Mouse (Mus musculus) liver, embryonic 18 days (tissue): Measurements from ENCODE around the gene Hmg20b. TPM values are rescaled to one million over a fixed set of nuclear protein-coding genes. Genes with fewer than 3 reads are reported as not detected.

Experiments
- polyA plus RNA-seq: library from polyadenylated mRNA; depleted of rRNA; stranded (reverse); fragments of >200 nt; gene quantifications from 2 replicates; pipeline ENCODE4 v1.2.3, GENCODE M21; 2012; rRNA removed

The Hmg20b gene
- 24.1 and 27.6 TPM in 2 replicates for polyA plus RNA-seq

DNA sequence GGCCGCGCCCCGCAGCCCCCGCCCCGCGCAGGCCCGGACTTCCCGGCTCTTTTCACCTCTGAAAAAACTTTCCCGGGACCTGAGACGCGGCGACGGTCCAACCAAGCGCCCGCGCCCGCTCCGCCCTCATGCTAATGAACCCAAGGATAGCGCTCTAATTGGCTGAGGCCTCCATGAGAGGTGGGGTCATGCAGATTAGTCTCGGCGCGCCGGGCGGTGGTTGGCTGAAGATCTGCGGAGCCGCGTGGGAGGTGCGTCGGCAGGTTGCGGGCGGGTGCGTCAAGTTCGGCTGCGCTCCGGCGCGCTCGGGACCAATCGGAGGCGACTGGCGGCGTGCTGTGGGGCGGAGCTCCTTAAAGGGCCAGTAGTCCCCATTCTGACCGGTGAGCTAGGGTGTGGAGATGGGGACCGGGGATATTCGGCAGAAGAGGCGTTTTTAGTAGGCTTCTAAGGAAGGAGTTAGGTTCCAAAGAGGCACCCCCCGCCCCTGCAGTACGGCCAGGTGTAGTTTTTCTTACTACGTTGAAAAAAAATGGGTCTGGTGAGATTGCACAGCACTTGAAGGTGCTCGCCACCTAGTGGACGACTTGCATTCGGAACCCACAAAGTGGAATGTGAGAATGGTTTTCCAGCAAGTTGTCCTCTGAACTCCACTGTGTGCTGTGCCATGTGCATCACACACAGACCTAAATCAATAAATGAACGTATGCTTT lies at the start of gene Hmg20b:
Hmg20b (minus strand) TSS at position 130 of the 713 bp plus-strand sequence.

DNA sequence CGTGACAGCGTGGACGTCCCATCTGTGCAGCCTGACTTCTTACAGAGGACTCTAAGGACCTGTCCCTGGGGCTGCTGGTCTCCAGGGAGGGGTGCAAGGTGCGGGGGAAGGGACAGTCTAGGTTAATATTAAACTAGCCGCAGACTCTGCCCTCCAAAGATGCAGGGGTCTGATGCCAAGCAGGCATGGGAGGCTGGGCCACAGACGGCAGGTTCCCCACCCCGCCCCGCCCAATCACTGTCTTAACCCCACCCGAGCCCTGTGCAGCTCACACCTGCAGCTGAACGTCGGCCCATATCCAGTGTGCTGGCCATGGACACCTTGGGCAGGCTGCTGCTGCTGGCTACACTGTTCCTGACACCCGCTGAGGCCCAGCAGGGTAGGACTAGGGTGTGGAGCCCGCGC lies 42.5 kb upstream of the Hmg20b start, which contains the start of gene Smim24:
Smim24 (plus strand) TSS at position 271 of the 405 bp plus-strand sequence.

DNA sequence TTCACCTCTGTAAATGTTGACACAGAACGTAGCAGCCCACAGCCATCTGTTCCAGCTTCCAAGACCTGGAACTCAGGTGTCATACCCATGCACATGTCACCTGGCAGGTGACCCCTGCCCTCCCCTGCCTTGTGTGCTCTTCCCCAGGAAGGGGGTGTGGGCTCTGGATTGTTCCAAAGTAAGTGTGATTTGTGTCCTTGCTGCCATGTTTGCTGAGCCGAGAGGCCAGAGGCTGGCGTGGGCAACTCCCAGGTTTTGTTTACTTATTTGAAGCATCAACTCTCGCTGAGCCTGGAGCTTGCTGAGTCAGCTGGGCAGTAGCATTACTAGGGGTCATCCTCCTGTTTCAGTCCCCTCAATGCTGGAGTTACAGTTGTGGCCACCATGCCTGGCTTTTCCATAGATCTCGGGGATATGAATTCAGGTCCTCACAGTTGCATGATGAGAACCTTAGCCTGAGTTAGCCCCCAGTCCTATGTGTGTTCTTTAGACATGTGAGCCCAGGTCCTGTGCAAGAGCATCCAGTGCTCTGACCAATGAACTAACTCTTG lies 38.3 kb upstream of the Hmg20b start, which contains the start of gene Gm48552:
Gm48552 (plus strand) TSS at position 501 of the 551 bp plus-strand sequence.

DNA sequence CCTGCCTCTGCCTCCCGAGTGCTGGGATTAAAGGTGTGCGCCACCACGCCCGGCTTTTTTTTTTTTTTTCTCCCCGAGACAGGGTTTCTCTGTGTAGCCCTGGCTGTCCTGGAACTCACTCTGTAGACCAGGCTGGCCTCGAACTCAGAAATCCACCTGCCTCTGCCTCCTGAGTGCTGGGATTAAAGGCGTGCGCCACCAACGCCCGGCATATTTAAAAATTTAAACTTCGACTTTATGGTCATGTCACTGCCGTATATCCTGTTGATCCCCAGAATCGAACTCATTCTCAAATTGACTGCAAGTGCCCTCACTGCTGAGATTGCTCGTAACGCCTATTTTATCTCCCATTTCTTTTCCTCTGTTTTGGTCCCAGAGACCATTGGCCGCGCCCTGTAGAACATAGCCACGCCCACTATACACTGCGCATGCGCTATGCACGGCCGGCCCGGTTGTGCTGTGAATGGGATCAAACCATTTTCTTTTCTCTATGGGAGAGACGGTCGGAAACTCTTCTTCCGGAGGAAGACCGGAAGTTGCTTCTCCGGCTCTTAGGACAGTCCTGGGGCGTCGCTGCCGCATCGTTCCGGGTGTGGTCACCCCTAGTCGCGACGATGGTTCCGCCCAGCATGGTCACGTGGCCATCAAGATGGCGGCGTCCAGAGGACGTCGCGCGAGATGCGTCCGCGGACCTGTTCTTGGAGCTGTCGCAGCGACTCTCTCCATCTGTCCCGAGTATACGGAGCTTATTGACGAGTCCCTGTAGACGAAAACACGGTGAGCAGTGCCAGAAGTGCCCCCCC lies 33.7 kb upstream of the Hmg20b start, which contains the start of the genes Dohh and Gm48551:
Dohh (plus strand) TSS at position 627 of the 803 bp plus-strand sequence.
Gm48551 (plus strand) TSS at position 665 of the 803 bp plus-strand sequence.

DNA sequence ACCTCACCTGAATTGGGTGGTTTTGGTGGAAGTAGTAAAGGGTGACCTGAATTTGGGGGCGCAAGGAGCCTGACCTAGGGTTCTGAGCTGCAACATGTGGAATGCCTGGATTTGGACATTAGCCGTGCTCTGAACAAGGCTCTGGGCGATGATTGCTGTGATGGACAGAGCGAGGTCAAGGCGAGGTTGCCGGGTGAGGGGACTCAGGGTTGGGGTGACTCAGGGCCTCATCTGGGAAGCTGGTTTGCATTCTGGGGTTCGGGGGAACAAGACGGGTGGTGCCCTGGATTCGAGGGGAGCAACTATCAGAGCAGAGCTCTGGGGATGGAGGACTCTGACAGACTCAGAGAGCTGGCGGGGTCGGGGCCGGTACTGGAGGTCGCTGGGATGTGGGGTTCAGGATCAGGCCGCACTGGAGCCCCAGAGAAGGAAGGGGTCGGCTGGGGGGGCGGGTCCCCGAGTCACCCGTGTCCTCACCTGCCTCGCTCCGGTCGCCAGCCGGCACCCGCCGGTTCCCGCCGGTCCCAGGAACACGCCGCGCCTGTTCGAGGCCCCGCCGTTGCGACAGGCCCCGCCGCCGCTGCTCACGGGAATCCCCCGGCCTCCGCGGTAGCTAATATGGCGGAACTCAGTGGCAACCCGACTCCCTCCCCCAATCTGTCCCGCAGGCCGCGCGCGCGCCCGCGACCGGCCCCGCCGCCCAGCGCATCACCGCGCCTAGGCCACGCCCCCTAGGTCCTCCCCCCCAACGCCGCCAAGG lies 27.7 kb upstream of the Hmg20b start, which contains the start of gene Fzr1:
Fzr1 (minus strand) TSS at position 724 of the 760 bp plus-strand sequence.

DNA sequence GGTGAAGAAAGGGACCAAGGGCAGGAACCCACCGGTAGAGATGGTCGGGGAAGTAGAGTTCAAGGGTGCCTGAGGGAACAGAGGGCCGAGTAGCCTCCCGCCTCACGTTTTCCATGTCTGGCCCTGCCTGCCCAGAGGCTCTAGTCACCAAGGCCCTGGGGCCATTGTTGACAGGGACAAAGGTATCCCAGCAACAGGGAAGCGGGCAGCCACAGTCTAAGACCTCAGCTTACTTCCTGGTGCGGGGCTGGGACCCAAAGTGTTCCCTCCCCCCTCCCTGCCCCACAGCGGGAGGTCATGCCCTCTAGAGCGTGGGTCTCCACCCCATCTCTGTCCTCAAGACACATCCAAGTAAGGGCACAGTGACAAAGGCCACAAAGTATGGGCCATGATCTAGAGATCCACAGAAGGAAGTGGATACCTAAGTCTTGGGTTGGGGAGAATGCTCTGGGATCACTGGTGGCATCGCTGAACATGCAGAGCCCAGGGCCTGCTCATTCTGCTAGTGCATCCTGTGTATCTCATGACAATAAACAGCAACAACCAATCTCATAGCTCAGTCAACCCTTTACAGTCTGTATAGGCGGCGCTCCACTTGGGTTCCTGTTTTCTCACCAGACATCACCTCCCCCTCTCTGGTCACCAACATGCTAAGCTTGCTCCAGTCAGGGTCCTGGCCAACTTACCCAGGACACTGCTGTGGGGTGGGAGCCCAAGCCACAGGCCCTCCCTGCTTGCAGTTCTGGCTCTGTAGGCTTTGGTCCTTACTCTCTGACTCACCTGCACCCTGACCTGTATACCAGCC lies 15.6 kb upstream of the Hmg20b start, which contains the start of gene 4930404N11Rik:
4930404N11Rik (minus strand) TSS at position 145 of the 805 bp plus-strand sequence.

DNA sequence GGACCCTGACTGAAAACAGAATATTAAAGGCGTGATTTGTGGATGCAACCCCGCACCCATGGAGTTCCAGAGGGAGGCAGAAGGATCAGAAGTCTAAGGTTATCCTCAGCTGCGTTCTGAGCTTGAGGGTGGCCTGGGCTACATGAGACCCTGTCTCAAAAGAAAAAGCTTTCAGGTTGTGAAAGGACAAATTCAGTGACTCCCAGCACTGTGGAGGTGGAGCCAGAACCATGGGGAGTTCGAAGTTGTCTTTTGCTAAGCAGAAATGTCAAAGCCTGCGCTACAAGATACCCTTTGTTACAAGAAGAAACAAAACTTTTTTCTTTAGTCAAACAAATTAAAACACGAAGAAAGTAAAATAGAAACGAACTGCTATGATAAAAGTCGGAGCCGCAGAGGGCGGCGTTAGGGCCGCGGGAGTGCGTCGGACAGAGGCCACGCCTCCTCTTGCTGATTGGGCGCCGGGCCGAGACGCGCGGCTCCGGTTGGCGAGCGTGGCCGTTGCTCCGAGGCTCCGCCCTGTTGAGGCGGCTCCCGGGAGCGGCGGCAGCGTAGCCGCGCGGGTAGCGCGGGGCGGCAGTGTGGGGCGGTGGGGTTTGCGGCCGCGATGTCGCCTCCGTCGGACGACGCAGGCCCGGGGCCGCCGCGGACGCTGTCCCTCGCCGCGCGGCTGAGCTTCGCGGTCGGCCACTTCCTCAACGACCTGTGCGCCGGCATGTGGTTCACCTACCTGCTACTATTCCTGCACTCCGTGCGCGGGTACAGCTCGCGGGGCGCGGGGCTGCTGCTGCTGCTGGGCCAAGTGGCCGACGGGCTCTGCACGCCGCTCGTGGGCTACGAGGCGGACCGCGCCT lies 6.9 kb upstream of the Hmg20b start, which contains the start of gene Mfsd12:
Mfsd12 (plus strand) TSS at position 501 of the 854 bp plus-strand sequence.

DNA sequence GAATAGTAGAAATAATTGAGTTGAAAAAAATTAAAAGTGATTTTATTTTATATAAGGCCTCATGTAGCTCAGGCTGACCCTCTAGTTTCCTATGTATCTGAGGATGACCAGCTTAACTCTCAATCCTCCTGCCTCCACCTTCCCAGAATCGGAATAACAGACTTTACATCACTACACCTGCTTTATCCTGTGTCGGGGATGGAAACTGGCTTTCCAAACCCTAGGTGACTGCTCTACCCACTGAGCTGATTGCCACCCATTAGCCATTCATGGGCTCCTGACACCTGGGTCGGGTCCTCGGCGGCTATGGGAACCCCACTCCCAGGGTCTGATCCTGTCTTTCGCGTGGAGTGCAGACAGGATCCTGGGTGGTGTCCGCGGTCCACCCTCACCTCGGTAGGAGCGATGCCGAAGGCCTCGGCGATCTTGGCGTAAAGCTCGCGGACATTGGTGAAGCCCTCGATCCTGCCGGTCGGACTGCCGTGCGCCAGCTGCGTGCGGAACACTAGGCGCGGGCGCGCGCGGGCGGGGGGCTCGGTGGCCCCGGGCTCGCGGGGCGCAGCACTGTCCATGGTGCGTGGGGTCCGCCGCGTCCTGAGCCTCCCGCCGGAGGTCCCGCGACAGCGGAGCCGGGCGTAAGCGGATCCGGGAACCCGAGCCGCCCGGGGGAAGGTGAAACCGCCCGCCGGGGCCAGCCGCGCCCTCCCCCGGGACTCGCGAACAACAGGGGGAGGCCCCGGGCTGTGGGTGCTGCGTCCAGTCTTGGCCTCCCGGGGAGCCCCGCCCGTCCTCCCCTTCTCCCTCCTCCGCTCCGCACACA lies 7.4 kb downstream of the Hmg20b start, which contains the start of gene Gipc3:
Gipc3 (minus strand) TSS at position 581 of the 820 bp plus-strand sequence.

DNA sequence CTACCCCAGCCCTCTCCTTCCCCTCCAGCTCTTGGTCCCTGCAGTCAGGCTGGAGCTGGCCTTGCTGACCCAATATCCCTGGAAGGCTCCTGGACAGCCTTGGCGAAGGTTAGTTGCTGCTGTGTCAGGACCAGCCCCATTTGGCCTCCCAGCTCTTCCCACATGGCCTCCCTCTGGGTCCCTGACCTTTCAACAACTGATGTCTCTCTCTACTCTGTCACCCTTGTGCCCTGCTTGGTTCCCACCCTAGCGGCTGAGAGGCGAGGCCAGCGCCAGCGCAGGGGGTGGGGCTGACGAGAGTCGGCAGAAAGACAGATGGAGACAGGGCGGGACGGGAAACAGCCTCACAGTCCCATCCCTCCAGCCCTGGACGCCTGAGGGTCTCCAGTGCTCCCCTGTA lies 21.9 kb downstream of the Hmg20b start, which contains the start of gene Tbxa2r:
Tbxa2r (plus strand) TSS at position 346 of the 400 bp plus-strand sequence.

DNA sequence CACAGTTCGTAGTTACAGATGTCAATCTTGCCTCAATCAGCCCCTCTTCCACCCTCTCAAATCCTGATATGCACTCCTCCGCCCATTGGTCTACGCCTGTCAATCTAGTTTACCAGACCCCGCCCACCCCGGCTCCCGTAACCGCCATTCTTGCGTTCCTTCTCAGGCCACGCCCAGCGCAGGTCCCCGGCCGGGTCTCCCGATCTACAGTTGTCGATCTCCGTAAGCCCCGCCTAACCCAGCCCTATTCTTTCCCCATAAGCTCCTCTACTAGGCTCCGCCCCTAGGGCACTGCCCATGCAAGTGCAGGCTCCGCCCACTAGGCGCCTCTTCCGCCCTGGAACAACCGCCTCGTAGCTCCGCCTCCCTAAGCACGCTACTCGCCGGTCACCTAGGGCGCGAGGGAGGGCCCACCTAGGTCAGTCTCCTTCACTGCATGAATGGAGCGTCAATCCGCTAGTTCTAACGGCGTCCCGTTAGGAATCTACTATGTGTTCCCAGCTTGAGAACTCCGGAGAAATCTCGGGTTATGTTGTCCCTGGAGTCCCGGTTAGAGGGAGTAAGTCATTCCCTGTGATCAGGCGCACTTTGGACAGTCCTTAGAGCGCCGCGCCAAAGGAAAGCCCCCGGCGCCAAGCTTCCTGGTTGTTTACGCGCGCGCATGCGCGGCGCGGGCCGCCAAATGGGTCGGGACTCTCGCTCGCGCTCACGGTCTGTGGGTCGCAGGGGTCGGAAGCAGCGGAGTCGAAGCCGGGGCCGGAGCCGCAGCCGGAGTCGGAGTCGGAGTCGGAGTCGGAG lies 29.5 kb downstream of the Hmg20b start, which contains the start of gene Cactin:
Cactin (plus strand) TSS at position 554 of the 798 bp plus-strand sequence.

Other genes with a start within 250 kb of the Hmg20b start
- gene Map2k2, start 244.6 kb downstream of the Hmg20b start, polyA plus RNA-seq = 48.8 and 50.9 TPM in 2 replicates
- gene Zbtb7a, start 215.3 kb downstream of the Hmg20b start, polyA plus RNA-seq = 8.5 and 8.6 TPM in 2 replicates
- 10.3 and 12.9 TPM in 2 replicates for gene Pias4, start 182.6 kb downstream of the Hmg20b start, polyA plus RNA-seq
- gene Eef2, start 173.8 kb downstream of the Hmg20b start, polyA plus RNA-seq = 583 and 691 TPM in 2 replicates
- gene Dapk3, start 167.5 kb downstream of the Hmg20b start, polyA plus RNA-seq = 16.9 and 18.2 TPM in 2 replicates
- gene 4930442H23Rik, start 166.6 kb downstream of the Hmg20b start, polyA plus RNA-seq = not detected in 2 replicates
- gene Nmrk2, start 148.4 kb downstream of the Hmg20b start, polyA plus RNA-seq = not detected in 2 replicates
- gene Atcay, start 119.6 kb downstream of the Hmg20b start, polyA plus RNA-seq = 0.01 TPM in 1 of 2 replicates, not detected in the other
- gene Zfr2, start 117.3 kb downstream of the Hmg20b start, polyA plus RNA-seq = 1.9 and 2.1 TPM in 2 replicates
- 1.4 and 1.9 TPM in 2 replicates for gene Matk, start 97.5 kb downstream of the Hmg20b start, polyA plus RNA-seq
- gene Mrpl54, start 83.5 kb downstream of the Hmg20b start, polyA plus RNA-seq = 44.6 and 45.1 TPM in 2 replicates
- 23.2 and 24.9 TPM in 2 replicates for gene Apba3, start 83.5 kb downstream of the Hmg20b start, polyA plus RNA-seq
- 0.88 and 1.1 TPM in 2 replicates for gene Tjp3, start 58.9 kb downstream of the Hmg20b start, polyA plus RNA-seq
- gene Pip5k1c, start 57.5 kb downstream of the Hmg20b start, polyA plus RNA-seq = 10.3 and 11.9 TPM in 2 replicates
- 12.9 and 13.4 TPM in 2 replicates for gene Cactin, start 29.4 kb downstream of the Hmg20b start, polyA plus RNA-seq
- 3.1 and 3.4 TPM in 2 replicates for gene Tbxa2r, start 21.7 kb downstream of the Hmg20b start, polyA plus RNA-seq
- 0.02 TPM in 2 replicates for gene Gipc3, start 7.2 kb downstream of the Hmg20b start, polyA plus RNA-seq
- 8.7 and 8.9 TPM in 2 replicates for gene Mfsd12, start 7.0 kb upstream of the Hmg20b start, polyA plus RNA-seq
- 0.39 and 1.0 TPM in 2 replicates for gene 4930404N11Rik, start 15.3 kb upstream of the Hmg20b start, polyA plus RNA-seq
- 54.1 and 61.6 TPM in 2 replicates for gene Fzr1, start 28.0 kb upstream of the Hmg20b start, polyA plus RNA-seq
- gene Dohh, start 33.9 kb upstream of the Hmg20b start, polyA plus RNA-seq = 27.6 and 28.9 TPM in 2 replicates
- 0.58 and 0.75 TPM in 2 replicates for gene Gm48551, start 34.0 kb upstream of the Hmg20b start, polyA plus RNA-seq
- 0.64 and 0.82 TPM in 2 replicates for gene Gm48552, start 38.5 kb upstream of the Hmg20b start, polyA plus RNA-seq
- gene Smim24, start 42.6 kb upstream of the Hmg20b start, polyA plus RNA-seq = 2.6 and 3.4 TPM in 2 replicates
- gene Nfic, start 105.2 kb upstream of the Hmg20b start, polyA plus RNA-seq = 1.7 and 1.9 TPM in 2 replicates
- 0.02 and 0.06 TPM in 2 replicates for gene Celf5, start 132.2 kb upstream of the Hmg20b start, polyA plus RNA-seq
- gene Ncln, start 145.9 kb upstream of the Hmg20b start, polyA plus RNA-seq = 65.7 and 83.5 TPM in 2 replicates
- 5.4 and 5.7 TPM in 2 replicates for gene S1pr4, start 149.7 kb upstream of the Hmg20b start, polyA plus RNA-seq
- 4.0 and 4.2 TPM in 2 replicates for gene Gna15, start 173.7 kb upstream of the Hmg20b start, polyA plus RNA-seq
- 20.3 and 23.1 TPM in 2 replicates for gene Gna11, start 194.7 kb upstream of the Hmg20b start, polyA plus RNA-seq
- 179 and 189 TPM in 2 replicates for gene Aes, start 209.0 kb upstream of the Hmg20b start, polyA plus RNA-seq
- gene Tle2, start 224.1 kb upstream of the Hmg20b start, polyA plus RNA-seq = 5.9 and 6.8 TPM in 2 replicates